Mouse (Mus musculus): ENCODE results near the gene Gm4871. TPM values are rescaled to one million over a fixed set of nuclear protein-coding genes. Genes with fewer than 3 reads are reported as not detected.

Gm4871 gene
- polyA plus RNA-seq, 1 experiment from 2014 or later: not detected

- 96% methylated on average over 13 of the region's 13 CpGs for WGBS
- H3K27ac ChIP-seq (ENCODE audit: low read depth, low read length): no peak overlapping the region
- no peak overlapping the region for H3K4me2 ChIP-seq (ENCODE audit: low read depth, low read length)
- no peaks in the 10 kb centered on the region for H3K4me1 ChIP-seq (ENCODE audit: control insufficient read depth, insufficient read depth, low read length)
- no peaks in the 10 kb centered on the region for H3K27me3 ChIP-seq (ENCODE audit: control insufficient read depth, insufficient read depth, low read length)
- H3K4me3 ChIP-seq (ENCODE audit: low read depth, low read length): no peak overlapping the region
- no peaks in the 10 kb centered on the region for H3K36me3 ChIP-seq (ENCODE audit: control insufficient read depth, insufficient read depth, low read length)
- H3K9me3 ChIP-seq (ENCODE audit: control insufficient read depth, low read length): no peaks in the 10 kb centered on the region
- H3K9ac ChIP-seq (replicated peaks; ENCODE audit: low read depth, low read length): no peak overlapping the region
- ATAC-seq (ENCODE audit: low read depth): no peak
These were observed 45.0 kb downstream of the Gm4871 start for GRCm38 (mm10) chr5:144987561-144987960.

GRCm38 (mm10) chr5:144984839-144985238 is 47.7 kb downstream of the Gm4871 start:
- Histone ChIP-seq H3K9ac (replicated peaks; ENCODE audit: low read depth, low read length) (no peak overlapping the region), H3K4me3 (ENCODE audit: low read depth, low read length) (no peak overlapping the region), H3K36me3 (ENCODE audit: control insufficient read depth, insufficient read depth, low read length) (no peaks in the 10 kb centered on the region), H3K9me3 (ENCODE audit: control insufficient read depth, low read length) (no peaks in the 10 kb centered on the region), H3K27ac (ENCODE audit: low read depth, low read length) (no peak overlapping the region), H3K4me1 (ENCODE audit: control insufficient read depth, insufficient read depth, low read length) (no peaks in the 10 kb centered on the region), H3K4me2 (ENCODE audit: low read depth, low read length) (no peak overlapping the region), H3K27me3 (ENCODE audit: control insufficient read depth, insufficient read depth, low read length) (no peaks in the 10 kb centered on the region)
- ATAC-seq (ENCODE audit: low read depth): no peak
- WGBS: 94% methylated on average over 5 of the region's 5 CpGs

GRCm38 (mm10) chr5:144983227-144983626 is 49.3 kb downstream of the Gm4871 start:
- ATAC-seq (ENCODE audit: low read depth): no peak
- 97% methylated on average over 3 of the region's 3 CpGs for WGBS
- Histone ChIP-seq H3K9ac (replicated peaks; ENCODE audit: low read depth, low read length) (no peak overlapping the region), H3K36me3 (ENCODE audit: control insufficient read depth, insufficient read depth, low read length) (no peaks in the 10 kb centered on the region), H3K27ac (ENCODE audit: low read depth, low read length) (no peak overlapping the region), H3K9me3 (ENCODE audit: control insufficient read depth, low read length) (no peaks in the 10 kb centered on the region), H3K27me3 (ENCODE audit: control insufficient read depth, insufficient read depth, low read length) (no peaks in the 10 kb centered on the region), H3K4me3 (ENCODE audit: low read depth, low read length) (no peak overlapping the region), H3K4me2 (ENCODE audit: low read depth, low read length) (no peak overlapping the region), H3K4me1 (ENCODE audit: control insufficient read depth, insufficient read depth, low read length) (no peaks in the 10 kb centered on the region)

Other genes starting within 250 kb of the Gm4871 start
- gene Smurf1, start 66.9 kb downstream of the Gm4871 start, polyA plus RNA-seq (2014; fragmentation: Nextera tagmentation; extraction: Ambion mirVana): 30.3 and 32.9 TPM in 2 replicates
- gene 1700018F24Rik, start 10.2 kb upstream of the Gm4871 start, polyA plus RNA-seq (2014; fragmentation: Nextera tagmentation; extraction: Ambion mirVana): not detected in 2 replicates
- 243 and 254 TPM in 2 replicates for gene Arpc1a, start 51.1 kb upstream of the Gm4871 start, polyA plus RNA-seq (2014; fragmentation: Nextera tagmentation; extraction: Ambion mirVana)
- not detected in 2 replicates for gene Kpna7, start 51.3 kb upstream of the Gm4871 start, polyA plus RNA-seq (2014; fragmentation: Nextera tagmentation; extraction: Ambion mirVana)
- 14.1 and 41.7 TPM in 2 replicates for gene Arpc1b, start 81.5 kb upstream of the Gm4871 start, polyA plus RNA-seq (2014; fragmentation: Nextera tagmentation; extraction: Ambion mirVana)
- gene Pdap1, start 107.5 kb upstream of the Gm4871 start, polyA plus RNA-seq (2014; fragmentation: Nextera tagmentation; extraction: Ambion mirVana): 98.1 and 109 TPM in 2 replicates
- 182 and 198 TPM in 2 replicates for gene Bud31, start 107.6 kb upstream of the Gm4871 start, polyA plus RNA-seq (2014; fragmentation: Nextera tagmentation; extraction: Ambion mirVana)
- gene Ptcd1, start 134.4 kb upstream of the Gm4871 start, polyA plus RNA-seq (2014; fragmentation: Nextera tagmentation; extraction: Ambion mirVana): 15.9 and 17.8 TPM in 2 replicates
- 30.1 and 31.3 TPM in 2 replicates for gene Cpsf4, start 134.5 kb upstream of the Gm4871 start, polyA plus RNA-seq (2014; fragmentation: Nextera tagmentation; extraction: Ambion mirVana)
- 539 and 628 TPM in 2 replicates for gene Atp5j2, start 159.3 kb upstream of the Gm4871 start, polyA plus RNA-seq (2014; fragmentation: Nextera tagmentation; extraction: Ambion mirVana)
- gene Zkscan14, start 169.1 kb upstream of the Gm4871 start, polyA plus RNA-seq (2014; fragmentation: Nextera tagmentation; extraction: Ambion mirVana): 15.2 and 17.0 TPM in 2 replicates
- gene Zkscan5, start 171.8 kb upstream of the Gm4871 start, polyA plus RNA-seq (2014; fragmentation: Nextera tagmentation; extraction: Ambion mirVana): 13.5 and 15.4 TPM in 2 replicates
- 43.7 and 44.3 TPM in 2 replicates for gene Zfp655, start 199.0 kb upstream of the Gm4871 start, polyA plus RNA-seq (2014; fragmentation: Nextera tagmentation; extraction: Ambion mirVana)
- gene Zscan25, start 247.7 kb upstream of the Gm4871 start, polyA plus RNA-seq (2014; fragmentation: Nextera tagmentation; extraction: Ambion mirVana): 0.40 and 0.57 TPM in 2 replicates